Mouse (Mus musculus) stomach, postnatal 0 days (tissue): ENCODE measurements around the gene Tmem120b. TPM values are rescaled to one million over a fixed set of nuclear protein-coding genes. Genes with fewer than 3 reads are reported as not detected.

ENCODE experiments used
- ATAC-seq: fragments of 200-750 bp; cut with Nextera tagmentation; 2 replicates; pipeline ENCODE4 v1.8.0; 2017; ENCODE audit not compliant: low FRiP score, low TSS enrichment
- DNase-seq: peaks from one replicate; pipeline ENCODE4 v3.0.0-alpha.2; 2016; ENCODE audit warnings: low spot score
- H3K27ac ChIP-seq: fragments of 300-500 bp; sonication (generic); replicated peaks from 2 replicates; pipeline ENCODE4 v1.5.1; 2014; ENCODE audit warnings: mild to moderate bottlenecking, control low read depth
- H3K27me3 ChIP-seq: fragments of 300-500 bp; sonication (generic); 2 replicates; pipeline ENCODE4 v1.6.1; 2014; ENCODE audit warnings: low read length; ENCODE audit not compliant: control insufficient read depth, insufficient read depth
- H3K36me3 ChIP-seq: fragments of 300-500 bp; sonication (generic); 2 replicates; pipeline ENCODE4 v1.6.1; 2014; ENCODE audit warnings: low read length, mixed read lengths; ENCODE audit not compliant: control insufficient read depth, insufficient read depth
- H3K4me1 ChIP-seq: fragments of 300-500 bp; sonication (generic); replicated peaks from 2 replicates; pipeline ENCODE4 v1.6.1; 2014; ENCODE audit warnings: antibody characterized with exemption; ENCODE audit not compliant: control insufficient read depth, insufficient read depth
- H3K4me2 ChIP-seq: fragments of 300-500 bp; sonication (generic); replicated peaks from 2 replicates; pipeline ENCODE4 v1.6.1; 2014; ENCODE audit warnings: low read depth, mild to moderate bottlenecking, control low read depth, moderate library complexity
- H3K4me3 ChIP-seq: fragments of 300-500 bp; sonication (generic); 2 replicates; pipeline ENCODE4 v1.5.1; 2014; ENCODE audit warnings: low read depth, low read length, control low read depth
- H3K9ac ChIP-seq: fragments of 300-500 bp; sonication (generic); 2 replicates; pipeline ENCODE4 v1.6.1; 2014; ENCODE audit warnings: mild to moderate bottlenecking, low read length, control low read depth, mixed read lengths
- H3K9me3 ChIP-seq: fragments of 300-500 bp; sonication (generic); 2 replicates; pipeline ENCODE4 v1.6.1; 2016; ENCODE audit warnings: low read length; ENCODE audit not compliant: control insufficient read depth
- CTCF ChIP-seq: IDR thresholded peaks from 2 replicates; pipeline ENCODE4 v1.5.1; 2016; ENCODE audit warnings: antibody characterized with exemption, low read depth, mild to moderate bottlenecking, moderate library complexity
- EP300 ChIP-seq: optimal IDR thresholded peaks from 2 replicates; pipeline ENCODE3; 2016; ENCODE audit warnings: antibody characterized with exemption
- WGBS: fragments of 180-500 bp; shearing (Covaris S2); extraction: QIAGEN DNeasy Blood & Tissue Kit; methylation state at CpG from one replicate; pipeline ENCODE4 v1.1.7; 2014; 5-methylcytosine and 5-hydroxymethylcytosine counted together
- polyA plus RNA-seq: library from polyadenylated mRNA; unstranded; fragments of >200 nt; fragmentation: Nextera tagmentation; extraction: Ambion mirVana; gene quantifications from 2 replicates; pipeline ENCODE4 v1.2.1, GENCODE M21; 2015

Tmem120b gene
- polyA plus RNA-seq, 1 experiment from 2014 or later = 9.1 TPM

DNA sequence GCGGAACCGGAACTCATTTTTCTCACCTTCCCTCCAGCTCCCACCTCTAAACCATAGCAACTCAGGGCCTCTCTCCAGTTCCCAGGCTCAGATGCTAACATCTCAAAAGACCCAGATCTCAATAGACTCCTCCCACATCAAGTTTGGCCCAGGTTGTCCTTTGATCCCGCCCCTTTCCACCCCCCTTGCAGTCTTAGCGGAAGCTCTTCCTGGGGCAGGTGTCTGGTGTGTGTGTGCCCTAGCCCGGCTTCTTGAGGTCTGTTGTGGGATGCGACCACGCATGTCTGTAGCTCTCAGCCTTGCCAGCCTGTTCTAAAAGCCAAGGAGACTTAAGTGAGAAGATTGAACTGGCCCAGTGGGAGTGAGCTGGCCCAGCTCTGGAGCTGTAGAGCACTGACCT is 82.4 kb downstream of the Tmem120b start:
- H3K36me3 ChIP-seq = peaks cover 30% of the 10 kb centered on the region
- no peaks in the 10 kb centered on the region for H3K27me3 ChIP-seq
- H3K4me2 ChIP-seq = peak overlapping the region; percentile 48
- 21% methylated on average over 7 of the region's 7 CpGs for WGBS
- TF ChIP-seq CTCF (no peak), EP300 (no peak)
- ATAC-seq (peak; percentile 0; the same call in 1 of the 2 replicates), DNase-seq (no peak)
- no peaks in the 10 kb centered on the region for H3K9me3 ChIP-seq
- peak overlapping the region; percentile 30; the same call in 1 of the 2 replicates for H3K4me3 ChIP-seq
- no peak overlapping the region for H3K27ac ChIP-seq
- peak overlapping the region; percentile 31; the same call in 1 of the 2 replicates for H3K9ac ChIP-seq
- peaks cover 4% of the 10 kb centered on the region for H3K4me1 ChIP-seq

GRCm38 (mm10) chr5:123151077-123151476 is 82.9 kb downstream of the Tmem120b start:
- H3K4me2 ChIP-seq = peak overlapping the region; percentile 48
- 18% methylated on average over 7 of the region's 7 CpGs for WGBS
- TF ChIP-seq CTCF = no peak
- peaks cover 4% of the 10 kb centered on the region for H3K4me1 ChIP-seq
- peak overlapping the region; percentile 31; the same call in 1 of the 2 replicates for H3K9ac ChIP-seq
- no peaks in the 10 kb centered on the region for H3K27me3 ChIP-seq
- no peaks in the 10 kb centered on the region for H3K9me3 ChIP-seq
- no peak overlapping the region for H3K27ac ChIP-seq
- H3K36me3 ChIP-seq = peaks cover 30% of the 10 kb centered on the region
- ATAC-seq (peak; percentile 41), DNase-seq (peak; percentile 61)
- H3K4me3 ChIP-seq = 0 out of 2 replicates have a peak overlapping the region, but pooled peaks have one; percentile 30

DNA sequence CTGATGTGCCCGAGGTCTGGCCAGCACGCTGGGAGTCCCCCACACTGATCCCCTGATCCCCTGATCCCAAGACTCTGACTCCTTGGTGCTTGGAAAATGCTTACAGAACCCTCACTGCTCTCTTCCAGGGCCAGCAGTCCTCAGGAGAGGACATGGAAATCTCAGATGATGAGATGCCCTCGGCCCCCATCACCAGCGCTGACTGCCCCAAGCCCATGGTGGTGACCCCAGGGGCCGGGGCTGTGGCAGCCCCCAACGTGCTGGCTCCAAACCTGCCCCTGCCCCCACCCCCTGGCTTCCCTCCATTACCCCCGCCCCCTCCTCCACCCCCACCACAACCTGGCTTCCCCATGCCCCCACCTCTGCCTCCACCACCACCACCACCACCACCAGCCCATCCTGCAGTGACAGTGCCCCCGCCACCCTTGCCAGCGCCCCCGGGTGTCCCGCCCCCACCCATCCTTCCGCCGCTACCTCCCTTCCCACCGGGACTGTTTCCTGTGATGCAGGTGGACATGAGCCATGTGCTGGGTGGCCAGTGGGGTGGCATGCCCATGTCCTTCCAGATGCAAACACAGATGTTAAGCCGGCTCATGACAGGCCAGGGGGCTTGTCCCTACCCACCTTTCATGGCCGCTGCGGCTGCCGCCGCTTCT is 83.6 kb downstream of the Tmem120b start:
- Histone ChIP-seq H3K4me3 (no peak overlapping the region), H3K36me3 (peaks cover 26% of the 10 kb centered on the region), H3K9ac (no peak overlapping the region), H3K27ac (no peak overlapping the region), H3K27me3 (no peaks in the 10 kb centered on the region), H3K9me3 (no peaks in the 10 kb centered on the region), H3K4me2 (no peak overlapping the region), H3K4me1 (peaks cover 4% of the 10 kb centered on the region)
- DNase-seq (no peak), ATAC-seq (no peak)
- TF ChIP-seq EP300 = no peak
- WGBS = 90% methylated on average over 13 of the region's 19 CpGs

DNA sequence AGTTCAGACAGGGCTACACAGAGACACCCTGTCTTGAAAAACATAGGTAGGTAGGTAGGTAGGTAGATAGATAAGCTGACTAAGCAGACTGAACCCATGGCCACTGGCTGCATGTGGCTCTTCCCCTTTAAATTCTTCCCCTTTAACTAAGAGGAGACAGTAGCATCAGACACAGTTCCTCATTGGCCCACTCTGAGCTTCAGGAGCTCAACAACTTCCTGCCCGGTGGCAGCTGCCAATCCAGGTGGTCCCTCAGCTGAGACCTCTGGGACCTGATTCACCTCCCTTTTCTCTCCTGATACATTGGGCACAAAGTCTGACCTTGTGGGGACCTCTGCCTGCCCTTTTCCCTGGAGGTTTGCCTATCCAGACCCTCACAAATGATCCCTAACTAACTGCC is 84.7 kb downstream of the Tmem120b start:
- H3K4me3 ChIP-seq = no peak overlapping the region
- H3K9ac ChIP-seq = no peak overlapping the region
- H3K9me3 ChIP-seq = no peaks in the 10 kb centered on the region
- H3K36me3 ChIP-seq = peaks cover 31% of the 10 kb centered on the region
- TF ChIP-seq EP300 = no peak
- TF ChIP-seq CTCF = no peak
- no peak overlapping the region for H3K27ac ChIP-seq
- DNase-seq (no peak), ATAC-seq (no peak)
- peaks cover 4% of the 10 kb centered on the region for H3K4me1 ChIP-seq
- H3K4me2 ChIP-seq = no peak overlapping the region
- no peaks in the 10 kb centered on the region for H3K27me3 ChIP-seq
- 77% methylated on average over 1 of the region's 1 CpGs for WGBS

DNA sequence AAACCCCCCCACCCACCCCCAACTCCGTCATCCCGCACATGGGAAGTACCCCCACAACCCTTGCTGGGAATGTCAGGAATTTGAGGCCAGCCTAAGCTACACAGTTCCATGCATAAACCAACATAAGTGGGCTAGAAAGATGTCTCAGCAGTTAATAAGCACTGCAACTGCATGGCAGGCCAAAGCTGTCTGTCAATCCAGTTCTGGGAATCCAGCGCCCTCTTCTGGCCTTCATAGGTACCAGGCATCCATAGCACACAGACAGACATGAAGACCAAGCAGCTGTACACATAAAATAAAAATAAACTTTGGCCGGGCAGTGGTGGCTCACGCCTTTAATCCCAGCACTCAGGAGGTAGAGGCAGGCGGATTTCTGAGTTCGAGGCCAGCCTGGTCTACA is 87.2 kb downstream of the Tmem120b start:
- Histone ChIP-seq H3K4me1 (peaks cover 4% of the 10 kb centered on the region), H3K36me3 (peaks cover 42% of the 10 kb centered on the region), H3K27ac (no peak overlapping the region), H3K4me2 (no peak overlapping the region), H3K9ac (no peak overlapping the region), H3K9me3 (no peaks in the 10 kb centered on the region), H3K27me3 (no peaks in the 10 kb centered on the region), H3K4me3 (no peak overlapping the region)
- 0 out of 2 replicates have a peak, but pooled peaks have one; percentile 18 for ATAC-seq
- peak; percentile 72 for DNase-seq
- 36% methylated on average over 7 of the region's 7 CpGs for WGBS
- no peak for TF ChIP-seq EP300
- peak; percentile 85 for TF ChIP-seq CTCF

GRCm38 (mm10) chr5:123156763-123157162 is 88.5 kb downstream of the Tmem120b start:
- no peak for DNase-seq
- H3K4me1 ChIP-seq = no peaks in the 10 kb centered on the region
- peaks cover 49% of the 10 kb centered on the region for H3K36me3 ChIP-seq
- no peaks in the 10 kb centered on the region for H3K9me3 ChIP-seq
- TF ChIP-seq EP300 = no peak
- TF ChIP-seq CTCF = peak; percentile 67
- WGBS = 90% methylated on average over 12 of the region's 12 CpGs
- H3K4me3 ChIP-seq = no peak overlapping the region
- no peak for ATAC-seq
- no peaks in the 10 kb centered on the region for H3K27me3 ChIP-seq
- no peak overlapping the region for H3K27ac ChIP-seq
- H3K9ac ChIP-seq = no peak overlapping the region
- H3K4me2 ChIP-seq = no peak overlapping the region
